In the genomic region with DNA sequence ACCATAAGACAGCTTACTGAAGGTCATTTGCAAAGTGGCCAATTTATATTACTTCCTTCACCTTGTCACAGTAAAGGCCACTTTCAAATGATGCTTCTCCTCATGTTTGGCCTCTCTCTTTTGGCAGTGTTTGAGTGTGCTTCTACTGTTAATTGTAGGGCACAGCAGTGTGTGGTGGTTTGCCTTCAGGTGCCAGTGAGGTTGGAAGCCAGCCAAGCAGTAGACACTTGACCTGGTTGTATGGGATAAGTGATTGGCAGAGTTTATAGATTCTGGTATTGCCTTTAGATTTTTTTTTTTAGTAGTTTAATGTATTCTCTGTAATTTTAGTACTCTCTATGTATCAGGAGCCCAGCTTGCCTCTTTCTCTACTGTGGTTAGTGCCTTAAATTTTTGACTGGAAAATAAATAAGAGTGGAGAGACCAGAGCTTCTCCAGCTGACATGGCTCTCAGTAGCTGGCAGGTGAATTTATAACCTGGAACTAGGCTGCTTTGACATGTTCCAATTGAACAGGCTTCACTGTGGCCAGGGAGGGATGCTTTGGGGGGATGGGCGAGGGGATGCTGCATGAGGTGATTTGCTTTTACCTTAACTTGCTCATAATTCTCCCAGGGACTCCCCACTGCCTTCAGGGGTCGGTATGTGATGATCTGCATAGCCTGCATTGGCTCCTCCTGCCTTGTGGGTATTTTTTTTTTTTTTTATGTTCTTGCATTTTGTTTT, we compare ENCODE assay signal across 21 mouse cellular contexts.
DNase-seq lines count a peak whose midpoint lies in the region; ATAC-seq and TF ChIP-seq lines count a peak whose summit lies in the region.
"Had no signal": no experiment of that assay in that cellular context is flagged by ENCODE, and none has a peak within 500 bp of the region (broad histone marks: within the 10 kb centered on the region; RNA-seq: fewer than 3 reads in every experiment).

No protein-coding gene starts in this region.

- no peak overlapping the region for H3K4me3 ChIP-seq in kidney, postnatal 0 days (replicated peaks; ENCODE audit: low read depth, low read length)
- H3K4me3 ChIP-seq: embryonic facial prominence, embryonic 10.5 days; forebrain, embryonic 13.5 days; heart, adult 2 months; heart, embryonic 15.5 days; hindbrain, embryonic 13.5 days had no signal

- intact Hi-C loops in left cerebral cortex, postnatal 4 days (cut with DNase I), result no loop called here

- DNase-seq in cerebellum, adult 9-11 months, result peak; percentile 12
- no peak for DNase-seq in cerebellum, adult 11 months
- DNase-seq in kidney, postnatal 0 days (ENCODE audit: low spot score), result peak; percentile 18
- no peak for DNase-seq in kidney, adult 18-20 months
- peak; percentile 35 for DNase-seq in left cerebral cortex, postnatal 4 days
- DNase-seq in left cerebral cortex, adult 18-20 months (ENCODE audit: low spot score in 2 of 2), result no peak
- no peak for DNase-seq in testis, postnatal 10 days (ENCODE audit: low spot score)
- DNase-seq: adrenal gland, postnatal 14 days; forebrain, postnatal 0 days; gastrocnemius, postnatal 14 days; heart, adult 2 months; heart, postnatal 14 days had no signal

- no peaks in the 10 kb centered on the region for H3K4me1 ChIP-seq in kidney, postnatal 0 days (replicated peaks; ENCODE audit: insufficient read depth, low read length)
- H3K4me1 ChIP-seq: forebrain, embryonic 13.5 days; heart, embryonic 15.5 days had no signal

- no peak overlapping the region for H3K4me2 ChIP-seq in kidney, postnatal 0 days (ENCODE audit: low read length)
- H3K4me2 ChIP-seq: forebrain, embryonic 13.5 days; heart, embryonic 11.5 days; heart, embryonic 15.5 days; hindbrain, embryonic 13.5 days had no signal

- H3K36me3 ChIP-seq in kidney, postnatal 0 days (ENCODE audit: insufficient read depth, low read length), result no peaks in the 10 kb centered on the region
- H3K36me3 ChIP-seq: embryonic facial prominence, embryonic 10.5 days; heart, embryonic 15.5 days; hindbrain, embryonic 13.5 days had no signal

- H3K27ac ChIP-seq in kidney, postnatal 0 days, result no peak overlapping the region
- H3K27ac ChIP-seq: embryonic facial prominence, embryonic 10.5 days; forebrain, embryonic 13.5 days; heart, adult 2 months; heart, embryonic 15.5 days; hindbrain, embryonic 13.5 days; hindbrain, postnatal 0 days had no signal

- no peaks in the 10 kb centered on the region for H3K27me3 ChIP-seq in kidney, postnatal 0 days (ENCODE audit: insufficient read depth, low read length)
- H3K27me3 ChIP-seq: CH12.LX; forebrain, embryonic 13.5 days; heart, embryonic 15.5 days; hindbrain, embryonic 13.5 days had no signal

- H3K9me3 ChIP-seq in kidney, postnatal 0 days (replicated peaks; ENCODE audit: low read length), result no peaks in the 10 kb centered on the region
- H3K9me3 ChIP-seq: embryonic facial prominence, embryonic 10.5 days; forebrain, embryonic 13.5 days; heart, embryonic 15.5 days; hindbrain, embryonic 13.5 days had no signal

- WGBS in kidney, postnatal 0 days, result 40% methylated on average over 2 of the region's 2 CpGs

- H3K9ac ChIP-seq in kidney, postnatal 0 days (ENCODE audit: low read depth, low read length), result no peak overlapping the region
- H3K9ac ChIP-seq: forebrain, embryonic 13.5 days; forebrain, postnatal 0 days; heart, embryonic 15.5 days; hindbrain, embryonic 13.5 days had no signal

- no peak for ATAC-seq in kidney, postnatal 0 days (replicated peaks; ENCODE audit: low FRiP score, low read depth)
- ATAC-seq: activated CD4-positive, CD25-positive, alpha-beta regulatory T cell, adult 4 months; forebrain, embryonic 13.5 days; forebrain, postnatal 0 days; hindbrain, postnatal 0 days; Patski had no signal

- no peak for TF ChIP-seq CTCF in kidney, postnatal 0 days (IDR thresholded peaks at IDR 0.05; ENCODE audit: low read depth)

Comparison
In these comparisons a context has a peak if more than half of its experiments do, and no peak if none do; other contexts are left out.
1. DNase-seq: peak in cerebellum, adult 9-11 months (single experiment), kidney, postnatal 0 days (single experiment) and left cerebral cortex, postnatal 4 days (single experiment); none in cerebellum, adult 11 months (single experiment), kidney, adult 18-20 months (single experiment), left cerebral cortex, adult 18-20 months (0 of 2) and testis, postnatal 10 days (single experiment).